Mouse (Mus musculus) megakaryocyte, embryonic 14.5 days (primary cell): ENCODE measurements around the gene Rnf8.

Experiments
- FLI1 ChIP-seq: IDR thresholded peaks from 2 replicates; pipeline ENCODE4 v1.6.1; 2012; ENCODE audit warnings: low read length, inconsistent platforms, mixed read lengths
- GATA1 ChIP-seq: IDR thresholded peaks from 3 replicates; pipeline ENCODE4 v1.6.1; 2012; ENCODE audit warnings: mixed read lengths, low read length, inconsistent platforms, borderline replicate concordance

DNA sequence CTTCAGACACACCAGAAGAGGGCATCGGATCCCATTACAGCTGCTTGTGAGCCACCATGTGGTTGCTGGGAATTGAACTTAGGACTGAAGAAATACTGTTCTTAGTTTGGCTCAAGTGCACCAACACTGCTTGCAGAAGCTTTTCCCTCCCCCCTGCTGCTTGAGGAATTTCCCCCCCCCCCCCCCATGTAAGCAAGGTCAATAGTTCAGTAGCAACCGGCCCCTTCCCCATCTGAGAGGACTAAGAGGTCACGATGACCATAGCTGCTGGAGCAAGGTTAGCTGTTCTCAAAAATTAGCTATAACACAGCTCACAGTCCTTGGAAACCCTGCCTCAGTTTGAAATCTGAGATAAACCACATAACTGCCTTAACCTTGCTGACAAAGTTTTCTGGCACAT lies 27.6 kb downstream of the Rnf8 start:
- no peak for TF ChIP-seq GATA1
- TF ChIP-seq FLI1: no peak
